Mouse (Mus musculus) cerebellum, postnatal 36 days (tissue): ENCODE data around the gene Gm20917.
"Not testable (repeated sequence)": the region's sequence is repeated elsewhere in the genome, so short reads cannot be mapped to it uniquely, and the experiment has no call there.

ENCODE experiments used
- DNase-seq, 2 experiments: peaks; one replicate each; pipeline ENCODE4 v3.0.0; 2021 to 2022; ENCODE audit warnings: mixed read lengths in 2 of 2

Gene Gm20917

GRCm38 (mm10) chrY:79151022-79151421, at the start of gene Gm20917:
Gm20917 (minus strand) TSS chrY:79151122.
- not testable (repeated sequence) for DNase-seq
